Mouse (Mus musculus) embryo, embryonic 10.5 days (tissue): Measurements from ENCODE around the gene Smchd1.
"Not testable (repeated sequence)": the region's sequence is repeated elsewhere in the genome, so short reads cannot be mapped to it uniquely, and the experiment has no call there.

Experiments
- DNase-seq: peaks from one replicate; pipeline ENCODE4 v3.0.0-alpha.2; 2015; ENCODE audit warnings: low spot score

The Smchd1 gene

DNA sequence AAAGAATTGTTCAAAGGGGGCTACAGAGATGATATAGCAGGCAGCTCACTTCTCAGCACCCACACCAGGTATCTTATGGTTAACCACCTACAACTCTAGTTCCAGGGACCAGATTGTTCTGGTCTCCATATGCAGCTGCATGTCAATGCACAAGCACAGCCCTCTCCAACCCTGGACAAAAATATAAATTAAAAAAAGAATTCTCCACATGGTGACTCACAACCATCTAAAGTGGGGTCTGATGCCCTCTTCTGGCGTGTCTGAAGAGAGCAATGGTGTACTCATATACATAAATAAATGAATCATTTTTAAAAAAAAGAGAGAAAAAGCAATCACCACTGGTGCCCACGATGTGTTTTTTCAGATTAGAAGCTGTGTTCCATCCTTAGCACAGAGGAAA is 30.4 kb downstream of the Smchd1 start:
- DNase-seq, result no peak

GRCm38 (mm10) chr17:71444126-71444525 is 31.0 kb downstream of the Smchd1 start:
- DNase-seq, result no peak

GRCm38 (mm10) chr17:71443273-71443672 is 31.9 kb downstream of the Smchd1 start:
- no peak for DNase-seq

GRCm38 (mm10) chr17:71422502-71422901 is 52.6 kb downstream of the Smchd1 start:
- not testable (repeated sequence) for DNase-seq

DNA sequence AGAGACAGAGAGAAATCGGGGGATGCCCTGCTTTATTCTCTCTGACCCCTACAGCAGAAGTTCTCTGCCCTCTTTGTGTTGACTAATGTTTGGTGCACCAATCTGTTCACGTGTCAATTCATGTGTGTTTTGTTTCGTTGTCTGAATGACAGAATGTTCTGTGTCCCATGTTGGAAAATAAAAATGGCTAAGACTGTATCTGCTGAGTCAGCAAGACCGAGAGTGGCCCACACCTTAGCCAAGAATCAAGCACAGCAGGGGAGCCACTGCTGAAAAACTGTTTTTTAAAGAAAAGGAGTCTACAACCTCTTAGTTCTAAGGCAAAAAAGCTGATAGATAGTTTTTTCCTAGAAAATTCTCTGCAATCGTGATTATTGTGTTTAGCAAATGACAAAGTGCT is 55.7 kb downstream of the Smchd1 start:
- not testable (repeated sequence) for DNase-seq

DNA sequence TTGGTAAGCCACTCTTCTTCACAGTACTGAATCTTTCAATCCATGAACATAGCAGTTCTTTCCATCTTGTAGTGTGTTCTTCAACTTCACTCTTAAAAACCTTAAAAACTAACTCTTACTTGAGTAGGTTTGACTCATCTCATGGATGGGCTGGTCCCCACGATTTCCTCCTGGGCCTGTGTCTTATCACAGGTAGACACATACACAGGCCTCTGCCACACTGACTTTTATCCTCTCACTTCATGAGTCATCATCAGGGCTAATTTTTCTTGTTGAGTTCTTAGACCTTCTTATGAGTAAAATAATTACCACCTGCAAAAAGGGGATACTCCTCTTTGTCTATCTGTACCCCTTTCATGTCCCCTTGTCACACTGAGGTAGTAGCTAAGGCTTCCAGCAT is 58.1 kb downstream of the Smchd1 start:
- DNase-seq, result no peak

DNA sequence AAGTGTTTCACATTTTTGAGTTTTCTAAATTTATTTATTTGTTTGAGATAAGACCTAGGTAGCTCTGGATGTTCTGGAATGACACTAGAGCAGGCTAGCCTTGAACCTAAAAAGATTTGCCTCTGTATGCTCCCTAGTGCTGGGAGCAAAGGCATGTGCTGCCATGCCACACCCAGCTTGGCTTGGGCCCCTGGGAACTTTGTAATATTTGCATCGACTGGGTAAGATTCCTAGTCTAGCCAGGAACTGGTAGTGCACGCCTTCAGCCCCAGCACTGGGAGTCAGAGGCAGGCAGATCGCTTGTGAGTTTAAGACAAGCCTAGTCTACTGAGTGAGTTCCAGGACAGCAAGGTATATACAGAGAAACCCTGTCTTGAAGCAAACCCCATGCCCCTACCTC is 87.7 kb downstream of the Smchd1 start:
- DNase-seq, result no peak

- DNase-seq, result no peak
Observed at GRCm38 (mm10) chr17:71380346-71380745, 94.8 kb downstream of the Smchd1 start.

DNA sequence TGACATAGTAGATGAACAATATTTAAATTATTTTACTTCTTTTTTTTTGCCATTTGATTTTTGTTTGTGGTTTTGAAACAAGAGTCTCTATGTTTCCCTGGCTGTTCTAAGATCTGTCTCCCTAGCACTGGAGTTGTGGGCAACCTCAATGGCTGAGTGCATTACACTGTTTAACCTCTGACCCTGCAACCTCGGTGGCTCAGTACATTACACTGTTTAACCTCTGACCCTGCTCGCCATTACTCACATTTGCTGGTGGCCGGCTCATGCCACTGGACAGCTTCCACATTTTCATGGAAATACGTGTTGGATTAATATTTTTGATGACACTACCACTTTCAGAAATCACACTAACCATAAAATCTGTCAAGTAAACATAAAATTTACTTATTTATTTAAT is 97.2 kb downstream of the Smchd1 start:
- peak; percentile 60 for DNase-seq

DNA sequence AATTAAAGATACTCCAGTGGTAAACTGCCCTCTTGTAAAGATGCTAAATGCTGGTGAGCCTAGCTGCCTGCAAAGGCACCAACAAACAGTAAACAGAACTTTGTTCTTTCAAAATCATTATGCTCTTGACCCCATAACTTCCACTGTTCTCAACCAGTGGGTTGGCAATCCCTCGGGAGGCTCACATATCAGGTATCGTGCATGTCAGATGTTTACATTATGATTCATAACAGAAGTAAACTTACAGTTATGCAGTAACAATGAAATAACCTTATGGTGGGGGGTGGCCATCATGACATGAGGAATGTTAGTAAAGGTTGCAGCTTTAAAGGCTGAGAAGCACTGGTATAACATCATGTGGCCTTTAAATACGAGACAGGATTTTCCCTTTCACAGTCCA is 119.6 kb downstream of the Smchd1 start:
- DNase-seq, result no peak

- DNase-seq, result no peak
Observed at GRCm38 (mm10) chr17:71354205-71354604, 120.9 kb downstream of the Smchd1 start.

DNA sequence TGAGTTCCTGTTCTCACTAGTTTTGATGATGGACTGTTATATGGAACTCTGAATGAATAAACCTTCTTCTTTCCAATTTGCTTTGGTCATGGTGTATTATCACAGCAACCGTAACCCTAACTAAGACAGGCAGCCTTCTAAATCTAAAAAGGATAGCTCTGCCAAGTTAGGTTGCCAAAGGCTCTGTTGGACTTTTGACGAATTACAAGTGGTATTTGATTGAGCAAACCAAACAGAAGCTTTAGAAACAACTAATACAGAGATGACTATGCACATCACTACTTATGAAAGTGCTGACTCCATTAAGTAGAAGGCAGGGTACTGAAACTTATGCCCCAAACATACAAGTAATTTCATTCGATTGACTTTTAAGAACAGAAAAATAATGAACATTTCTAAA is 127.0 kb downstream of the Smchd1 start:
- DNase-seq, result no peak

DNA sequence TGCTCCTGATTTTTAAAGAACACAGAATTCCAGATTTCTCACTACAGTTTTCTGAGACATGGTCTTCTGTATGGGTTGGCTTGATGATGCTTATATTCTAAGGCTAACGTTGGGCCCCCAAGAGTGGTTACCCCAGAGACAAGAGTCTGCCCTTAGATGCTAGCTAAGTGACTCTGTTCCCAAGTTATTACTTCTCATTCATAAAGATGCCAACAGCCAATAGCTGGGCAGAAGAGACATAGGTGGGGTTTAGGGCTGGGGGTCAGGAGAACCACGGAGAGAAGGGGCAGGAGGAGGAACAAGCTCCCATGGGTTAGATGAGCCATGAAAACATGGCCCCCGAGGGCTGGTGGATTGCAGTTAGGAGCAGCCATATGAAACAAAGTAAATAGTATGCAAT is 133.1 kb downstream of the Smchd1 start:
- DNase-seq, result no peak

- DNase-seq, result no peak
Observed at GRCm38 (mm10) chr17:71338627-71339026, 136.5 kb downstream of the Smchd1 start.

- DNase-seq, result no peak
Observed at GRCm38 (mm10) chr17:71337546-71337945, 137.6 kb downstream of the Smchd1 start.

DNA sequence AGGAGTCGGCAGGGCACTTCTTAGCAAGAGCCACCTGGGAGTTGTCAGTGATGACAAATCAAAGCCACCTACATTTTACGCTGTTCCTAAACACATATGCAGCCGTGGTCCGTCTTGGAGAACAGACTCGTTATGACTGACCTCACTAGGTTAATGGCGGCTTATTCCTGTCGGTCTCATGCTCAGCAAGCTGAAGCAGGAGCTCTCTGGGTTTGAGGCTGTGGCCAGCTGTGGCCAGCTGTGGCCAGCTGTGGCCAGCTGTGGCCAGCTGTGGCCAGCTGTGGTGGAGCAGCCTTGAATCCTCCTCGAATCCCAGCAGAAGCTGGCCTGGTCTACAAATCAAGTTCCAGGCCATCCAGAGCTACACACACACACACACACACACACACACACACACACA is 138.7 kb downstream of the Smchd1 start:
- DNase-seq, result peak; percentile 10

DNA sequence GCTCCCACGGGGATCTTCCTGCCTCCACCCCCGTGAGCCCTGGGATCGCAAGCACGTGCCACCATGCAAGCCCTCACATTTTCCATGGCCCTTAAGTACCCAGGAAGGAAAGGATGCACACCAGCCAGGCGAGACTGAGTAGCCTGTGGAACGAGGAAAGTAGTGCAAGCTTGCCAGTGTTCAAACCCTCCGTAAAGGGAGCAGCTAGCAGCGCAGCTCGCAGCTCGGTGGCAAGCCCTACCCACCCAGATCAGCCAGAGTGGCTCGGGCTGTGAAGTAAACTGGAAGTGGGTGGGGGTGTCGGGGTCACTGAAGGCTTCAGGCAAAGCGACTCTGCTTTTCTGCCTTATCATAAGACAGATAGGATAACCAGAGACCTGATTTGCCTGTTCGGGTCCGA is 142.8 kb downstream of the Smchd1 start:
- no peak for DNase-seq

GRCm38 (mm10) chr17:71320731-71321130 is 154.4 kb downstream of the Smchd1 start:
- DNase-seq, result not testable (repeated sequence)

DNA sequence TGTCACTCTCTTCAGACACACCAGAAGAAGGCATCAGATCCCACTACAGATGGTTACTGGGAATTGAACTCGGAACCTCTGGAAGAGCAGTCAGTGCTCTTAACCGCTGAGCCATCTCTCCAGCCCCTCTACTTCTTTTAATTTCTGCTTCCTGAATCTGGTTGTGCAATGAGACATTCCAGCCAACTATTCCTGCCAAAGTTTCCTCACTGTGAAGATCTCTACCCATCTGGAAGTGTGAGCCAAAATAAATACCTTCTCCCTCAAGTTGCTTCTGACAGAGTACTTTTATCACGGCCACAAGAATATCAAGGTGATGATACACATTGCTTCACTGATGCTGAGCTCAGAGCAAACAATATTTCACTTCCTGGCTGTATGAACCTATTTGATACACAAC is 155.8 kb downstream of the Smchd1 start:
- DNase-seq, result no peak

GRCm38 (mm10) chr17:71317571-71317970 is 157.6 kb downstream of the Smchd1 start:
- no peak for DNase-seq

GRCm38 (mm10) chr17:71314315-71314714 is 160.8 kb downstream of the Smchd1 start:
- DNase-seq, result no peak

DNA sequence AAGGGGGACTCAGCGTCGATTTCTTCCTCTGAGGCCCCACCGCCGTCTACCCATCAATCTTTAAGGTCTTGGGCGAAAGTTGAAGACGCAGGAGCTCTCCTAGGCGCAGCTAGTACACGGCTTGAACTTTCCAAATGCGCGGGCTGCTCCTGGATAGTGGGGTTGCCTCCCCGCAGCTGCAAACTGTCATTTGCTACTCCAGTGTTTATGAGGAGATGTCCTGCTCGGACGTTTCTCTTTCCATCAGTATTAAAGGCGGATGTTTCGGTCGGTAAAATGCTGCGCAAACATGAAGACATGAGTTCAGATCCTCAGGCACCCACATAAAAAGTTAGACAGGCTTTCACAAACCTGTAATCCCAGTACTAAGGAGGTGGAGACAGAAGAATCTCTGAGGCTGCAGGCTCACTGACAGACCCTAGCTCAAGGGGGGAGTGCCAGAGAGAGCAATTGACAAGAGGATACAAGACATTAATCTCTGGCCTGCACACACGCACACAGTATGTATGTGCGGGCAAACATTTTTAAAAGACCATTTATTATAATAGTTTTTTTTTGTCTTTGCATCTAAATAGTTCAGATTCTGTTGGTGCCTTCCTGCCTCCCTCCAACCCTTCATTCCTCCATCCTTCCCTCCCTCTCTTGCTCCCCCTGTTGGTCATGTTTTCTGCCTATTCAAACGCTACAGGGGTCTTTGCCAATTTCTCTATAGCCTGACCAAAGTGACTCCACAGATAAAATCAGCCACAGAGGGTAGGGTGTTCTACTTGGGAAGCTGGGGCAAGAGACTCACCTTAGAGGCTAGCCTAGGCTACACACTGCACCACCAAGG is 163.6 kb downstream of the Smchd1 start, which contains the start of gene Emilin2:
TSS of gene Emilin2 (minus strand) at position 639 of the 832 bp plus-strand sequence.
- DNase-seq, result peak; percentile 85

DNA sequence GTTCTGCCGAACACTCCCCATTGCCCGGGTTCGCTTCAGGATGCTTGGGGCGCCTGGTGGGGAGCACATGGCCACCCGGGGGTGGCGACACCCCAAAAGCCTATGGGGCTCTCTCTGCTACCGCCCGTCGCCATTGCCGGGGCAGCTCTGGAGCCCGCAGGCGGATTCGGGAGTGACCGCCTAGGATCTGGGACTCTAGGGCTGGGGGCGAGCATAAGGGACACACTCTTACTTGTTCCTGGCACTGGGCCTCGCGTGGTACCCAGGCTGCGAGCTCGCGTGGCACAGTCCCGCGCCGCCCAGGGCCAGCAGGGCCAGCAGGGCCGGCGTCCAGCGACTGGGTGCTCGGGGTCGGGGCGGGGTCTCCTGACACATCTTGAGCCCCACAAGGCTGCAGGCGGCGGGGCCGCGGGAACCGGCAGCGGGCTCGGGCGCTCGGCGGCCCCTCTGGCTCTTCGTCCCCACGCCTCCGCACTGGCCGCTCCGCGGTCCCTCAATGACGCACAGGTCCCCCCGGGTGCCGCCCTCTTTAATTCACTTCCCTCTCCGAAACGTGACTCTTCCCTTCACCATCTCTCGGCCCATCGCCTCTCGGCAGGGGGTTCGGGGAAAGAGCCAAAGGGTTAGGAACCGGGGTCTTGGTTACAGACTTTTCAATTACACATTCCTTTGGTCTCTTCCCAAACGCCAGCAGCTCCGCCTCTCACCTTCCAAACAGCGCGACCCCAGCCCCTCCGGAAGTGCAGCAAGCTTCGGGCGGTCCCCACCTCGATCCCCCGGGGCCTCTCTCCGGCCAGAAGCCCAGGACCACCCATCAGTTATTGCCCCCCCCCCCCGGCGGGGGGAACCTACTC is 164.4 kb downstream of the Smchd1 start:
- DNase-seq, result peak; percentile 75
